Mouse (Mus musculus) MEL (cell line): ENCODE data around the gene Cers5.
A peak's percentile ranks its signal among the peaks of the same experiment; 100 is the strongest.

Experiments
- CHD1 ChIP-seq: IDR thresholded peaks from 2 replicates; pipeline ENCODE4 v1.6.1; 2012; ENCODE audit warnings: low read depth, mild to moderate bottlenecking, inconsistent platforms, low read length, improper control_type of control experiment
- CTCF ChIP-seq, 3 experiments: IDR thresholded peaks in 2 of 3; conservative IDR thresholded peaks in 1 of 3; 2 replicates each; pipeline ENCODE4 v1.5.1; 2011 to 2012; ENCODE audit warnings: low read length in 3 of 3, low read depth in 2 of 3, mild to moderate bottlenecking in 2 of 3, improper control_type of control experiment in 1 of 3, inconsistent platforms in 1 of 3, mixed read lengths in 1 of 3, moderate library complexity in 1 of 3; ENCODE audit not compliant: control insufficient read depth in 1 of 3, insufficient read depth in 1 of 3, poor library complexity in 1 of 3, severe bottlenecking in 1 of 3
- EP300 ChIP-seq, 2 experiments: IDR thresholded peaks; 2 replicates each; pipeline ENCODE4 v1.6.1; 2011; ENCODE audit warnings: improper control_type of control experiment in 2 of 2, low read length in 2 of 2, low read depth in 1 of 2, mild to moderate bottlenecking in 1 of 2
- GATA1 ChIP-seq: IDR thresholded peaks from 2 replicates; pipeline ENCODE4 v1.6.1; 2011; ENCODE audit warnings: low read depth, low read length, improper control_type of control experiment
- JUND ChIP-seq: IDR thresholded peaks from 2 replicates; pipeline ENCODE4 v1.6.1; 2011; ENCODE audit warnings: low read depth, mild to moderate bottlenecking, improper control_type of control experiment, low read length
- MAX ChIP-seq: IDR thresholded peaks from 2 replicates; pipeline ENCODE4 v1.6.1; 2011; ENCODE audit warnings: low read length, improper control_type of control experiment
- POLR2A ChIP-seq, 2 experiments: IDR thresholded peaks; 2 replicates each; pipeline ENCODE4 v1.6.1; 2011 to 2012; ENCODE audit warnings: low read length in 2 of 2, mild to moderate bottlenecking in 2 of 2, control low read depth in 1 of 2, improper control_type of control experiment in 1 of 2, low read depth in 1 of 2, moderate library complexity in 1 of 2; ENCODE audit not compliant: control insufficient read depth in 1 of 2, insufficient read depth in 1 of 2, poor library complexity in 1 of 2
- POLR2AphosphoS5 ChIP-seq: IDR thresholded peaks from 2 replicates; pipeline ENCODE4 v1.6.1; 2012; ENCODE audit warnings: low read depth, borderline replicate concordance, mild to moderate bottlenecking, inconsistent platforms, low read length, moderate library complexity, mixed read lengths
- RAD21 ChIP-seq: IDR thresholded peaks from 2 replicates; pipeline ENCODE4 v1.6.1; 2011; ENCODE audit warnings: mild to moderate bottlenecking, low read depth, low read length, improper control_type of control experiment
- TCF12 ChIP-seq: IDR thresholded peaks from 2 replicates; pipeline ENCODE4 v1.6.1; 2014; ENCODE audit warnings: low read depth, mild to moderate bottlenecking, inconsistent platforms, low read length, improper control_type of control experiment, moderate library complexity
- USF1 ChIP-seq: IDR thresholded peaks from 2 replicates; pipeline ENCODE4 v1.6.1; 2014; ENCODE audit warnings: low read depth, mild to moderate bottlenecking, inconsistent platforms, low read length, improper control_type of control experiment, moderate library complexity

- TF ChIP-seq POLR2AphosphoS5 (no peak), MAX (peak; percentile 72), POLR2A (IDR thresholded peaks at IDR 0.05; ENCODE audit: control insufficient read depth in 1 of 2, insufficient read depth in 1 of 2, low read depth in 1 of 2, low read length in 2 of 2, poor library complexity in 1 of 2) (0 out of 4 replicates have a peak, but pooled peaks of 1 of the 2 experiments have one; percentile 16), JUND (no peak), RAD21 (no peak), CTCF (IDR thresholded peaks at IDR 0.05 in 2 of 3, conservative IDR thresholded peaks at IDR 0.05 in 1 of 3; ENCODE audit: control insufficient read depth in 1 of 3, insufficient read depth in 1 of 3, low read depth in 2 of 3, low read length in 3 of 3, poor library complexity in 1 of 3, severe bottlenecking in 1 of 3) (no peak), CHD1 (no peak), EP300 (IDR thresholded peaks at IDR 0.05; ENCODE audit: low read depth in 1 of 2, low read length in 2 of 2) (peak in 1 of 2 experiments; percentile 11; a peak in 1 of 4 replicates), TCF12 (no peak), GATA1 (no peak), USF1 (peak; percentile 91)
These were observed 74.1 kb downstream of the Cers5 start for GRCm38 (mm10) chr15:99698533-99699085.
